Mouse (Mus musculus) liver, embryonic 12.5 days (tissue): ENCODE measurements around the gene Mrps7. TPM values are rescaled to one million over a fixed set of nuclear protein-coding genes. Genes with fewer than 3 reads are reported as not detected.

ENCODE experiments used
- ATAC-seq: fragments of 200-750 bp; cut with Nextera tagmentation; 2 replicates; pipeline ENCODE4 v1.8.0; 2017; ENCODE audit warnings: moderate number of reproducible peaks, mild to moderate bottlenecking, moderate library complexity
- H3K27ac ChIP-seq: fragments of 300-500 bp; sonication (generic); 2 replicates; pipeline ENCODE4 v1.5.1; 2016; ENCODE audit warnings: mild to moderate bottlenecking
- H3K27me3 ChIP-seq: fragments of 300-500 bp; sonication (generic); replicated peaks from 2 replicates; pipeline ENCODE4 v1.6.1; 2016; ENCODE audit warnings: mild to moderate bottlenecking, moderate library complexity
- H3K36me3 ChIP-seq: fragments of 300-500 bp; sonication (generic); 2 replicates; pipeline ENCODE4 v1.6.1; 2016; ENCODE audit warnings: mild to moderate bottlenecking, moderate library complexity
- H3K4me1 ChIP-seq: fragments of 300-500 bp; sonication (generic); 2 replicates; pipeline ENCODE4 v1.6.1; 2016
- H3K4me2 ChIP-seq: fragments of 300-500 bp; sonication (generic); 2 replicates; pipeline ENCODE4 v1.6.1; 2016; ENCODE audit warnings: mild to moderate bottlenecking, moderate library complexity
- H3K4me3 ChIP-seq: fragments of 300-500 bp; sonication (generic); 2 replicates; pipeline ENCODE4 v1.5.1; 2016; ENCODE audit warnings: mild to moderate bottlenecking, moderate library complexity
- H3K9ac ChIP-seq: fragments of 300-500 bp; sonication (generic); 2 replicates; pipeline ENCODE4 v1.6.1; 2016; ENCODE audit warnings: mild to moderate bottlenecking, moderate library complexity
- H3K9me3 ChIP-seq: fragments of 300-500 bp; sonication (generic); replicated peaks from 2 replicates; pipeline ENCODE4 v1.6.1; 2016; ENCODE audit warnings: mild to moderate bottlenecking, moderate library complexity
- WGBS: fragments of 180-500 bp; shearing (Covaris S2); methylation state at CpG from one replicate; pipeline ENCODE4 v1.1.7; 2016; ENCODE audit not compliant: insufficient replicate concordance; 5-methylcytosine and 5-hydroxymethylcytosine counted together
- polyA plus RNA-seq: library from polyadenylated mRNA; unstranded; fragments of >200 nt; fragmentation: Nextera tagmentation; extraction: Ambion mirVana; gene quantifications from 2 replicates; pipeline ENCODE4 v1.2.1, GENCODE M21; 2016

Gene Mrps7
- polyA plus RNA-seq, 1 experiment from 2014 or later, result 87.3 TPM

GRCm38 (mm10) chr11:115634109-115634508, 30.4 kb downstream of the Mrps7 start:
- Histone ChIP-seq H3K9ac (no peak overlapping the region), H3K27me3 (no peaks in the 10 kb centered on the region), H3K9me3 (no peaks in the 10 kb centered on the region), H3K4me1 (peaks cover 18% of the 10 kb centered on the region), H3K27ac (no peak overlapping the region), H3K4me2 (no peak overlapping the region), H3K4me3 (no peak overlapping the region), H3K36me3 (no peaks in the 10 kb centered on the region)
- ATAC-seq, result no peak
- 71% methylated on average over 4 of the region's 4 CpGs for WGBS

GRCm38 (mm10) chr11:115635041-115635440, 31.3 kb downstream of the Mrps7 start:
- ATAC-seq, result no peak
- Histone ChIP-seq H3K4me1 (peaks cover 23% of the 10 kb centered on the region), H3K9ac (no peak overlapping the region), H3K4me3 (no peak overlapping the region), H3K4me2 (no peak overlapping the region), H3K36me3 (no peaks in the 10 kb centered on the region), H3K27me3 (no peaks in the 10 kb centered on the region), H3K9me3 (no peaks in the 10 kb centered on the region), H3K27ac (no peak overlapping the region)
- 65% methylated on average over 8 of the region's 8 CpGs for WGBS

- Histone ChIP-seq H3K9ac (no peak overlapping the region), H3K27me3 (no peaks in the 10 kb centered on the region), H3K4me1 (peaks cover 23% of the 10 kb centered on the region), H3K27ac (no peak overlapping the region), H3K4me3 (no peak overlapping the region), H3K9me3 (no peaks in the 10 kb centered on the region), H3K4me2 (no peak overlapping the region), H3K36me3 (no peaks in the 10 kb centered on the region)
- no peak for ATAC-seq
- WGBS, result 60% methylated on average over 8 of the region's 8 CpGs
Observed at GRCm38 (mm10) chr11:115635484-115635883, 31.8 kb downstream of the Mrps7 start.

GRCm38 (mm10) chr11:115636960-115637359, 33.2 kb downstream of the Mrps7 start:
- no peak for ATAC-seq
- H3K4me2 ChIP-seq, result no peak overlapping the region
- H3K27ac ChIP-seq, result no peak overlapping the region
- H3K4me3 ChIP-seq, result no peak overlapping the region
- no peak overlapping the region for H3K9ac ChIP-seq
- no peaks in the 10 kb centered on the region for H3K9me3 ChIP-seq
- H3K36me3 ChIP-seq, result no peaks in the 10 kb centered on the region
- WGBS, result 65% methylated on average over 3 of the region's 3 CpGs
- H3K27me3 ChIP-seq, result no peaks in the 10 kb centered on the region
- H3K4me1 ChIP-seq, result peaks cover 23% of the 10 kb centered on the region

GRCm38 (mm10) chr11:115638498-115639409, 35.0 kb downstream of the Mrps7 start:
- no peaks in the 10 kb centered on the region for H3K27me3 ChIP-seq
- H3K4me2 ChIP-seq, result no peak overlapping the region
- no peak for ATAC-seq
- H3K9me3 ChIP-seq, result no peaks in the 10 kb centered on the region
- peaks cover 7% of the 10 kb centered on the region for H3K36me3 ChIP-seq
- 38% methylated on average over 5 of the region's 5 CpGs for WGBS
- H3K4me3 ChIP-seq, result no peak overlapping the region
- no peak overlapping the region for H3K9ac ChIP-seq
- H3K4me1 ChIP-seq, result peaks cover 27% of the 10 kb centered on the region
- H3K27ac ChIP-seq, result no peak overlapping the region

- peaks cover 32% of the 10 kb centered on the region for H3K4me1 ChIP-seq
- no peak overlapping the region for H3K27ac ChIP-seq
- H3K4me3 ChIP-seq, result no peak overlapping the region
- no peak overlapping the region for H3K4me2 ChIP-seq
- ATAC-seq, result no peak
- no peaks in the 10 kb centered on the region for H3K9me3 ChIP-seq
- no peak overlapping the region for H3K9ac ChIP-seq
- peaks cover 12% of the 10 kb centered on the region for H3K36me3 ChIP-seq
- H3K27me3 ChIP-seq, result no peaks in the 10 kb centered on the region
- 73% methylated on average over 4 of the region's 4 CpGs for WGBS
Observed at GRCm38 (mm10) chr11:115639540-115639939, 35.8 kb downstream of the Mrps7 start.

- H3K4me3 ChIP-seq, result no peak overlapping the region
- H3K36me3 ChIP-seq, result peaks cover 20% of the 10 kb centered on the region
- peaks cover 33% of the 10 kb centered on the region for H3K4me1 ChIP-seq
- H3K27me3 ChIP-seq, result no peaks in the 10 kb centered on the region
- ATAC-seq, result no peak
- no peak overlapping the region for H3K4me2 ChIP-seq
- no peak overlapping the region for H3K9ac ChIP-seq
- H3K27ac ChIP-seq, result no peak overlapping the region
- no peaks in the 10 kb centered on the region for H3K9me3 ChIP-seq
- 59% methylated on average over 3 of the region's 4 CpGs for WGBS
Observed at GRCm38 (mm10) chr11:115640311-115640828, 36.6 kb downstream of the Mrps7 start.

GRCm38 (mm10) chr11:115640978-115641663, 37.4 kb downstream of the Mrps7 start:
- Histone ChIP-seq H3K36me3 (peaks cover 28% of the 10 kb centered on the region), H3K9ac (no peak overlapping the region), H3K27me3 (no peaks in the 10 kb centered on the region), H3K4me3 (no peak overlapping the region), H3K4me2 (no peak overlapping the region), H3K4me1 (peaks cover 33% of the 10 kb centered on the region), H3K27ac (peak overlapping the region; percentile 22; the same call in 1 of the 2 replicates), H3K9me3 (no peaks in the 10 kb centered on the region)
- ATAC-seq, result 0 out of 2 replicates have a peak, but pooled peaks have one; percentile 16
- 23% methylated on average over 14 of the region's 14 CpGs for WGBS

GRCm38 (mm10) chr11:115641664-115642036, 37.9 kb downstream of the Mrps7 start:
- no peak overlapping the region for H3K4me3 ChIP-seq
- H3K4me2 ChIP-seq, result no peak overlapping the region
- ATAC-seq, result 0 out of 2 replicates have a peak, but pooled peaks have one; percentile 17
- 80% methylated on average over 4 of the region's 4 CpGs for WGBS
- H3K4me1 ChIP-seq, result peaks cover 33% of the 10 kb centered on the region
- H3K9me3 ChIP-seq, result no peaks in the 10 kb centered on the region
- no peak overlapping the region for H3K9ac ChIP-seq
- peaks cover 33% of the 10 kb centered on the region for H3K36me3 ChIP-seq
- H3K27me3 ChIP-seq, result no peaks in the 10 kb centered on the region
- peak overlapping the region; percentile 22; the same call in 1 of the 2 replicates for H3K27ac ChIP-seq

- no peak for ATAC-seq
- 83% methylated on average over 2 of the region's 2 CpGs for WGBS
Observed at GRCm38 (mm10) chr11:115642705-115643104, 39.0 kb downstream of the Mrps7 start.

GRCm38 (mm10) chr11:115643265-115643664, 39.5 kb downstream of the Mrps7 start:
- Histone ChIP-seq H3K9ac (no peak overlapping the region), H3K27me3 (no peaks in the 10 kb centered on the region), H3K27ac (no peak overlapping the region), H3K9me3 (no peaks in the 10 kb centered on the region), H3K4me1 (peaks cover 33% of the 10 kb centered on the region), H3K4me3 (no peak overlapping the region), H3K4me2 (no peak overlapping the region), H3K36me3 (peaks cover 49% of the 10 kb centered on the region)
- no peak for ATAC-seq
- WGBS, result 45% methylated on average over 10 of the region's 10 CpGs

More at GRCm38 (mm10) chr11:115642705-115643104, 39.0 kb downstream of the Mrps7 start:
- Histone ChIP-seq H3K9ac (no peak overlapping the region), H3K27ac (no peak overlapping the region), H3K27me3 (no peaks in the 10 kb centered on the region), H3K4me2 (no peak overlapping the region), H3K4me1 (peaks cover 33% of the 10 kb centered on the region), H3K9me3 (no peaks in the 10 kb centered on the region), H3K36me3 (peaks cover 44% of the 10 kb centered on the region), H3K4me3 (no peak overlapping the region)

- Histone ChIP-seq H3K9ac (no peak overlapping the region), H3K4me1 (peaks cover 26% of the 10 kb centered on the region), H3K36me3 (peaks cover 60% of the 10 kb centered on the region), H3K27me3 (no peaks in the 10 kb centered on the region), H3K27ac (no peak overlapping the region), H3K4me2 (no peak overlapping the region), H3K4me3 (no peak overlapping the region), H3K9me3 (no peaks in the 10 kb centered on the region)
- WGBS, result 83% methylated on average over 13 of the region's 13 CpGs
- ATAC-seq, result no peak
Observed at GRCm38 (mm10) chr11:115644308-115644707, 40.6 kb downstream of the Mrps7 start.
